Mouse (Mus musculus) lung, embryonic 14.5 days (tissue): ENCODE measurements around the gene Shisa8. TPM values are rescaled to one million over a fixed set of nuclear protein-coding genes. Genes with fewer than 3 reads are reported as not detected.

ENCODE experiments used
- ATAC-seq: fragments of 200-750 bp; cut with Nextera tagmentation; 2 replicates; pipeline ENCODE4 v1.8.0; 2017; ENCODE audit warnings: mild to moderate bottlenecking, moderate TSS enrichment, moderate library complexity; ENCODE audit not compliant: insufficient read depth
- DNase-seq: peaks from one replicate; pipeline ENCODE4 v3.0.0-alpha.2; 2015
- H3K27ac ChIP-seq: fragments of 300-500 bp; sonication (generic); 2 replicates; pipeline ENCODE4 v1.5.1; 2014; ENCODE audit warnings: low read depth, mild to moderate bottlenecking, moderate library complexity
- H3K27me3 ChIP-seq: fragments of 300-500 bp; sonication (generic); 2 replicates; pipeline ENCODE4 v1.6.1; 2014; ENCODE audit warnings: low read length, control low read depth; ENCODE audit not compliant: insufficient read depth
- H3K36me3 ChIP-seq: fragments of 300-500 bp; sonication (generic); 2 replicates; pipeline ENCODE4 v1.6.1; 2014; ENCODE audit warnings: control low read depth; ENCODE audit not compliant: insufficient read depth
- H3K4me1 ChIP-seq: fragments of 300-500 bp; sonication (generic); 2 replicates; pipeline ENCODE4 v1.6.1; 2014; ENCODE audit warnings: antibody characterized with exemption, control low read depth; ENCODE audit not compliant: insufficient read depth
- H3K4me2 ChIP-seq: fragments of 300-500 bp; sonication (generic); 2 replicates; pipeline ENCODE4 v1.6.1; 2014; ENCODE audit warnings: mild to moderate bottlenecking
- H3K4me3 ChIP-seq: fragments of 300-500 bp; sonication (generic); 2 replicates; pipeline ENCODE4 v1.5.1; 2014; ENCODE audit warnings: low read depth, low read length
- H3K9ac ChIP-seq: fragments of 300-500 bp; sonication (generic); 2 replicates; pipeline ENCODE4 v1.6.1; 2014
- H3K9me3 ChIP-seq: fragments of 300-500 bp; sonication (generic); 2 replicates; pipeline ENCODE4 v1.6.1; 2016; ENCODE audit warnings: low read depth, low read length, control low read depth
- CTCF ChIP-seq: IDR thresholded peaks from 2 replicates; pipeline ENCODE4 v1.5.1; 2016; ENCODE audit warnings: antibody characterized with exemption, low read depth
- WGBS: fragments of 180-500 bp; shearing (Covaris S2); extraction: QIAGEN DNeasy Blood & Tissue Kit; methylation state at CpG from one replicate; pipeline ENCODE4 v1.1.7; 2014; 5-methylcytosine and 5-hydroxymethylcytosine counted together
- polyA plus RNA-seq: library from polyadenylated mRNA; unstranded; fragments of >200 nt; fragmentation: Nextera tagmentation; extraction: Ambion mirVana; gene quantifications from 2 replicates; pipeline ENCODE4 v1.2.1, GENCODE M21; 2014

Gene Shisa8
- polyA plus RNA-seq, 1 experiment from 2014 or later = 0.20 TPM

- WGBS = 94% methylated on average over 10 of the region's 10 CpGs
- Histone ChIP-seq H3K4me2 (no peak overlapping the region), H3K9me3 (no peaks in the 10 kb centered on the region), H3K27ac (no peak overlapping the region), H3K27me3 (no peaks in the 10 kb centered on the region), H3K9ac (no peak overlapping the region), H3K4me1 (no peaks in the 10 kb centered on the region), H3K4me3 (no peak overlapping the region), H3K36me3 (peaks cover 97% of the 10 kb centered on the region)
- DNase-seq (no peak), ATAC-seq (no peak)
- no peak for TF ChIP-seq CTCF
These were observed 15.3 kb downstream of the Shisa8 start for GRCm38 (mm10) chr15:82197246-82197750.

DNA sequence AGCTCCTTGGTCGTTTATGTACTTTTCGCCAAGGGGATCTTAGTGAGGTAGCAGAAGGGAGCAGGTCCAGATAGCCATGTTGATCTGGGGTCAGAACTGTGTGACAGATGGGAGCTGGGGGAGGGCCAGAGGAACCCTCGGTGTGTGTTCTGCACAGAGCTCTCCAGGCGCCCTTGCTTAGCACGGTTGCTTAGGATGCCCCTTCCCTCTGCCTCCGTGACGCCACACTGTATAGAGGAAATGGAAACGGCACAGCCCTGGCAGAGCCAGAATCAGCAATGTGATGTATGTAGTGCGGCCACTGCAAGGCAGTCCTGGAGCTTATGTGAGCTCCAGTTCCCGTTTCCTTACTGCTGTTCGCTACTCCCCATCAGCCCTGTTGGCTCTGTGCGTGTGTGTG is 16.3 kb downstream of the Shisa8 start:
- DNase-seq (no peak), ATAC-seq (no peak)
- WGBS = 78% methylated on average over 12 of the region's 12 CpGs
- Histone ChIP-seq H3K4me2 (no peak overlapping the region), H3K36me3 (peaks cover 98% of the 10 kb centered on the region), H3K27ac (no peak overlapping the region), H3K9ac (no peak overlapping the region), H3K9me3 (no peaks in the 10 kb centered on the region), H3K4me1 (no peaks in the 10 kb centered on the region), H3K4me3 (no peak overlapping the region), H3K27me3 (no peaks in the 10 kb centered on the region)
- TF ChIP-seq CTCF = no peak

GRCm38 (mm10) chr15:82192617-82193016 is 20.0 kb downstream of the Shisa8 start:
- no peaks in the 10 kb centered on the region for H3K4me1 ChIP-seq
- DNase-seq = no peak
- no peak overlapping the region for H3K4me3 ChIP-seq
- 82% methylated on average over 8 of the region's 8 CpGs for WGBS
- H3K27me3 ChIP-seq = no peaks in the 10 kb centered on the region
- H3K9ac ChIP-seq = no peak overlapping the region
- no peak overlapping the region for H3K27ac ChIP-seq
- H3K9me3 ChIP-seq = no peaks in the 10 kb centered on the region
- no peak for ATAC-seq
- H3K4me2 ChIP-seq = no peak overlapping the region
- no peak for TF ChIP-seq CTCF
- peaks cover 97% of the 10 kb centered on the region for H3K36me3 ChIP-seq

GRCm38 (mm10) chr15:82188481-82189240 is 24.0 kb downstream of the Shisa8 start:
- H3K4me2 ChIP-seq = no peak overlapping the region
- DNase-seq = peak; percentile 73
- peak; percentile 64 for TF ChIP-seq CTCF

DNA sequence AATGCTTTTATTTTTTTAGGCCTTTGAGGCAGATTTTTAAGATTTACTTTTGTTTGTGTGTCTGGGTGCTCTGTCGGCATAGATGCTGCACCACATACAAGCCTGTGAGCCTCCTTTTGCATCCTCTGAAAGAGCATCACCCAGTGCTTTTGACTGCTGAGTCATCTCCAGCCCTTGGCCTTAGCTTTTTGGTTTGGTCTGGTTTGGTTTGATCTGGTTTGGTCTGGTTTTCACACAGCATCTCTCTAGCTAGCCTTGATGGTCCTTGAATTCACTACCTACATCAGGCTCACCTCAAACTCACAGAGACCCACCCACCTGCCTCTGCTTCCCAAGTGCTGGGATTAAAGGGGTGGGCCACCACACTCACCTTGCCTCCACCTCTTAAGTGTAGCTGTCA is 24.7 kb downstream of the Shisa8 start:
- no peak for DNase-seq
- H3K4me3 ChIP-seq = no peak overlapping the region
- no peak overlapping the region for H3K9ac ChIP-seq
- H3K27me3 ChIP-seq = no peaks in the 10 kb centered on the region
- no peak overlapping the region for H3K4me2 ChIP-seq
- no peak for TF ChIP-seq CTCF
- no peak for ATAC-seq
- H3K9me3 ChIP-seq = no peaks in the 10 kb centered on the region
- WGBS = 94% methylated on average over 1 of the region's 1 CpGs
- H3K4me1 ChIP-seq = no peaks in the 10 kb centered on the region
- H3K36me3 ChIP-seq = peaks cover 97% of the 10 kb centered on the region
- no peak overlapping the region for H3K27ac ChIP-seq

More at GRCm38 (mm10) chr15:82188481-82189240, 24.0 kb downstream of the Shisa8 start:
- H3K27ac ChIP-seq = no peak overlapping the region
- H3K4me3 ChIP-seq = no peak overlapping the region
- no peaks in the 10 kb centered on the region for H3K27me3 ChIP-seq
- no peak overlapping the region for H3K9ac ChIP-seq
- ATAC-seq = no peak
- no peaks in the 10 kb centered on the region for H3K4me1 ChIP-seq
- no peaks in the 10 kb centered on the region for H3K9me3 ChIP-seq
- 96% methylated on average over 10 of the region's 10 CpGs for WGBS
- peaks cover 97% of the 10 kb centered on the region for H3K36me3 ChIP-seq

DNA sequence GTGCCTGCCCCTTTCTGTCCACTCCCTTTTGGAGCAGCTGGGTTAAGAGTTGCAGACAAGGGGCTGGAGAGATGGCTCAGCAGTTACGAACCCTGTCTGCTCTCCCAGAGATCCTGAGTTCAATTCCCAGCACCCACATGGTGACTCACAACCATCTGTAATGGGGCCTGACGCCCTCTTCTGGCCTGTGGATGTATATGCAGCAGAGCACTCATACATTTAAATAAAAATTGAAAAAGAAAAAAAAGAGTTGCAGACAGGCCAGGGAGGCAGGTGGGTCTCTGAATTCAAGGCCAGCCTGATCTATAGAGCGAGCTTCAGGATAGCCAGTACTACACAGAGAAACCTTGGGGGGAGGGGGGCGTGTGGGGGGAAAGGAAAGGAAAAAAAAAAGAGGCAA is 25.2 kb downstream of the Shisa8 start:
- Histone ChIP-seq H3K4me1 (no peaks in the 10 kb centered on the region), H3K4me3 (no peak overlapping the region), H3K4me2 (no peak overlapping the region), H3K27me3 (no peaks in the 10 kb centered on the region), H3K27ac (no peak overlapping the region), H3K9me3 (no peaks in the 10 kb centered on the region), H3K9ac (no peak overlapping the region), H3K36me3 (peaks cover 97% of the 10 kb centered on the region)
- DNase-seq (no peak), ATAC-seq (no peak)
- TF ChIP-seq CTCF = no peak
- 86% methylated on average over 4 of the region's 4 CpGs for WGBS

GRCm38 (mm10) chr15:82186931-82187330 is 25.7 kb downstream of the Shisa8 start:
- no peak overlapping the region for H3K4me3 ChIP-seq
- H3K9me3 ChIP-seq = peaks cover 4% of the 10 kb centered on the region; the same call in 1 of the 2 replicates
- TF ChIP-seq CTCF = no peak
- no peaks in the 10 kb centered on the region for H3K27me3 ChIP-seq
- no peak overlapping the region for H3K9ac ChIP-seq
- H3K4me1 ChIP-seq = no peaks in the 10 kb centered on the region
- H3K4me2 ChIP-seq = no peak overlapping the region
- WGBS = 90% methylated on average over 5 of the region's 5 CpGs
- peaks cover 97% of the 10 kb centered on the region for H3K36me3 ChIP-seq
- DNase-seq (no peak), ATAC-seq (no peak)
- peak overlapping the region; percentile 50 for H3K27ac ChIP-seq
